Mouse (Mus musculus): Measurements from ENCODE around the gene Natd1.
"Not testable (repeated sequence)": the region's sequence is repeated elsewhere in the genome, so short reads cannot be mapped to it uniquely, and the experiment has no call there.

Gene Natd1

GRCm38 (mm10) chr11:60886986-60887385 is 27.6 kb downstream of the Natd1 start:
- not testable (repeated sequence) for DNase-seq

- DNase-seq = no peak
Measured at GRCm38 (mm10) chr11:60882386-60882785, 32.2 kb downstream of the Natd1 start.

GRCm38 (mm10) chr11:60880559-60880958 is 34.0 kb downstream of the Natd1 start:
- DNase-seq = no peak

- DNase-seq = peak; percentile 65
Measured at GRCm38 (mm10) chr11:60879423-60879822, 35.1 kb downstream of the Natd1 start.

GRCm38 (mm10) chr11:60878675-60879294 is 35.8 kb downstream of the Natd1 start, which contains the start of gene Tmem11:
Tmem11 (minus strand) TSS chr11:60879272.
- DNase-seq = peak; percentile 97

GRCm38 (mm10) chr11:60878056-60878612 is 36.4 kb downstream of the Natd1 start:
- peak; percentile 77 for DNase-seq

- no peak for DNase-seq
Measured at GRCm38 (mm10) chr11:60873101-60873500, 41.4 kb downstream of the Natd1 start.

GRCm38 (mm10) chr11:60871409-60871808 is 43.1 kb downstream of the Natd1 start:
- DNase-seq = no peak

- DNase-seq = not testable (repeated sequence)
Measured at GRCm38 (mm10) chr11:60869471-60869870, 45.1 kb downstream of the Natd1 start.

GRCm38 (mm10) chr11:60867904-60868303 is 46.6 kb downstream of the Natd1 start:
- DNase-seq = peak; percentile 37

GRCm38 (mm10) chr11:60867456-60867855 is 47.1 kb downstream of the Natd1 start:
- DNase-seq = no peak

- no peak for DNase-seq
Measured at GRCm38 (mm10) chr11:60866021-60866420, 48.5 kb downstream of the Natd1 start.

GRCm38 (mm10) chr11:60864916-60865315 is 49.6 kb downstream of the Natd1 start:
- no peak for DNase-seq

- no peak for DNase-seq
Measured at GRCm38 (mm10) chr11:60864166-60864565, 50.4 kb downstream of the Natd1 start.

- no peak for DNase-seq
Measured at GRCm38 (mm10) chr11:60863196-60863595, 51.4 kb downstream of the Natd1 start.

GRCm38 (mm10) chr11:60861993-60862392 is 52.6 kb downstream of the Natd1 start:
- DNase-seq = no peak

GRCm38 (mm10) chr11:60856587-60856986 is 58.0 kb downstream of the Natd1 start:
- no peak for DNase-seq
